Mouse (Mus musculus): ENCODE measurements at regions not wholly inside any gene's neighbourhood (a gene's known extent, or its start where the extent isn't known, plus 50 kb on each side); places are given as distances from the start of the nearest gene placed in this dataset.

DNA sequence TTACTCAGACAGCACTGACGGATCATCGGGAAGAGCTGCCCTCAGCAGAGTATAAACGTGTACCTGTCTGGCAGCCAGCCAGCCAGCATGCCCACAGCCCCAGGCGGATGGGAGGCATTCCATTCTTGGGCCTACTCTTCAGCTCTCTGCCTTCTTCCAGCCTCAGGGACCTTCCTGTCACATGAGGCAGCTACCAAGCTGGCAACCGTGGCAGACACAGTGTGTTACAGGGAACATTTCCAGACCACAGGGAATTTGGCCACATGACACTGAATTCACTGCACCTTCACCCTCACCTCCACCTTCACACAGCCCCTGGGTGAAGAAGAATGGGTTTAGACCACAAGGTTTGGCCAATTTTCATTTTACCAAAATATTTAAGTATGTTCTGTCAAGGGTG, 185.3 kb upstream of the Lef1 start:
- H3K9me3 ChIP-seq: no peaks in the 10 kb centered on the region
- H3K4me3 ChIP-seq: no peak overlapping the region
- H3K4me2 ChIP-seq: no peak overlapping the region
- H3K36me3 ChIP-seq (replicated peaks): no peaks in the 10 kb centered on the region
- no peak overlapping the region for H3K27ac ChIP-seq
- peaks cover 23% of the 10 kb centered on the region for H3K4me1 ChIP-seq
- H3K9ac ChIP-seq: no peak overlapping the region
- WGBS: 48% methylated on average over 5 of the region's 5 CpGs
- no peak for ATAC-seq (replicated peaks)
- H3K27me3 ChIP-seq (replicated peaks): no peaks in the 10 kb centered on the region

- H3K27me3 ChIP-seq (replicated peaks): no peaks in the 10 kb centered on the region
- peak overlapping the region; percentile 8; the same call in 1 of the 2 replicates for H3K4me3 ChIP-seq
- H3K4me1 ChIP-seq: peaks cover 23% of the 10 kb centered on the region
- H3K27ac ChIP-seq: 0 out of 2 replicates have a peak overlapping the region, but pooled peaks have one; percentile 4
- 15% methylated on average over 8 of the region's 8 CpGs for WGBS
- ATAC-seq (replicated peaks): peak; percentile 53; the same call in 1 of the 2 replicates
- no peak overlapping the region for H3K9ac ChIP-seq
- no peaks in the 10 kb centered on the region for H3K36me3 ChIP-seq (replicated peaks)
- peak overlapping the region; percentile 41 for H3K4me2 ChIP-seq
- H3K9me3 ChIP-seq: no peaks in the 10 kb centered on the region
Measured at GRCm38 (mm10) chr3:130923615-130923958, 186.7 kb upstream of the Lef1 start.

DNA sequence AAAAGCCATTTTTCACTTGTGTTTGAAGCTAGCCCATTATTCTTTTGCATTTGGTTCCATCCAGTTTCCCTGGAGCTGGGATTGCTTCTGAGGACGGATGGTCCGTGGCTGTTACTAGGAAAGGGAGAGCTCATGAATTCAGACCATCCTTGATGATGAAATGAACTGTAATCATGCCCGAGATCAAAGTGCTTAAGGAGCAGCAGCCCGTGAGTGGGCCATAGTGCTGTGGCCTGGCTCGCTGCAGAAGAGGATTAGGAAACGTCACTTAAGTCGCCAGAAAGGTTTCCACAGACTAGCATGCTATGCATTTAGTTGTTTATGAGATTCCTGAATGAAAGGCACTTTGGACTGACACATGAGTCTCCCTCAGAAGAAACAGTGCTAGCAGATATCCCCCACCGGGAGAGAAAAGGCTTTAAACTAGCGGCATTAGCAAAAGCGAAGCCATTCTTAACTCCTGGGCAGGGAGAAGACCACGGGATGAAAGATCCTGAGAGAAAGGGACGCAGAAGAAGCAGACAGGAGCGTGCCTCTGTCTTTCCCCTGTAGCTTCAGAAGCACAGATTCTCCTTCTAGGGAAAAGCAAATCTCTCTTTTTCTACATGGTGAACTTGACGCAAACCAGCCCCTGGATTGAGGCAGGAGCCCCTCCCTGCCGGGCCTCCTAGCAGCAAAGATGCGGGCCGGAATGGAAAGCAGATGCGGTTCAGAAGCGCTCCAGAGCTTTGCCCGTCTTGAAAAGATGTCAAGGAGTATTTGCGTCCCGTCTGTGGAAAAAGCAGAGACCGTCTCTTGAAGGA, 187.3 kb upstream of the Lef1 start:
- no peaks in the 10 kb centered on the region for H3K9me3 ChIP-seq
- peak overlapping the region; percentile 41 for H3K4me2 ChIP-seq
- H3K4me3 ChIP-seq: peak overlapping the region; percentile 8; the same call in 1 of the 2 replicates
- peaks cover 23% of the 10 kb centered on the region for H3K4me1 ChIP-seq
- peak; percentile 40; the same call in 1 of the 2 replicates for ATAC-seq (replicated peaks)
- no peaks in the 10 kb centered on the region for H3K27me3 ChIP-seq (replicated peaks)
- H3K27ac ChIP-seq: peak overlapping the region; percentile 48
- WGBS: 7% methylated on average over 23 of the region's 23 CpGs
- no peaks in the 10 kb centered on the region for H3K36me3 ChIP-seq (replicated peaks)
- H3K9ac ChIP-seq: peak overlapping the region; percentile 16; the same call in 1 of the 2 replicates

DNA sequence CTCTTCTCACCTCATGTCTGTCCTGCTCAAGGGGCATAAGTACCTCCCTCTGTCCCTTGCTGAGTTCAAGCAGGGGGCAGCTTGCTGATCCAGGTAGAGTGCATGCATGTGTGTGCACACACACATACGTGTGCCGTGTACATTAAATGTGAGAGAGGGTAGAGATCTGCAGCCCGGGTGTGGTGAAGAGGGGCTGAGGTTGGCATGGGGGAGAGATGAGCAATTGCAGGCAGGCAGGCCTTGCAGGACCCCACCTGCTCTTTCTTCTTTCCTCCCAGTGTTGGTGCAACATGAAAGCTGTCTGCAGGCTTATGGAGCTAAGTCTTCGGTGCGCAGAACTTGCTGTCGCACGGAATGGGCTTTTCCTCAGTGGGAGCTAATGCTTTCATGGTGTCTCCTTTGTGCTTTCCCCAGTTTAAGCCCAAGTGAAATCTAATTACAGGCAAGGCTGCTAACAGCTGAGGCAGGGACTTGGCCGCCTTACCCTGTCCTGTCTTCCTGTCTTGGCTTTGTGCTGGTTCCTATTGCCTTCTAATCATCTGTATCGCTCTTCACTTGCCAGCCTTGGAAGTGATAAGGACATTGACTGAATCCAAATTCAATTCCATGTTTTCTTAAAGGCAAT, 188.5 kb upstream of the Lef1 start:
- peak; percentile 62 for ATAC-seq (replicated peaks)
- WGBS: 47% methylated on average over 9 of the region's 9 CpGs
- Histone ChIP-seq H3K4me2 (no peak overlapping the region), H3K4me1 (peaks cover 23% of the 10 kb centered on the region), H3K36me3 (replicated peaks) (no peaks in the 10 kb centered on the region), H3K4me3 (no peak overlapping the region), H3K9ac (no peak overlapping the region), H3K9me3 (no peaks in the 10 kb centered on the region), H3K27me3 (replicated peaks) (no peaks in the 10 kb centered on the region), H3K27ac (peak overlapping the region; percentile 45)

DNA sequence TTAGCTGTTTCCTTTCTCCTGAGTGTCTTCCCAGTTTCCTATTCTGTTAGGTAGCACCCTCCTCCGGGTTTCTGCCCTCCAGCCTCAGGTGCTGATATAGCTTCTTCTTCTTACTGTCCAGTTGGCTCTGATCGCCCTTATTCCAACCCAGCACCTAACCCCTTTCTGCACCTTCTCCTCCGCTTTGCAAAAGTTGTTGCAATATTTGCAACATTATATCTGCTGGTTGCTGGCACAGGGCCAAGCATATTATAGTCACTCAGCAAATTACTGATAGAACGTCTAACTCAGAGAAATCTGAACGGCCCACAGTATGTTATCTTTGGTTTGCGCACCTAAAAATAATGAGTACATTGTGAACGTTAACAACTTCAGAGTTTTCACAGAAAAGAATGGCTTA, 183.6 kb upstream of the Rpl34 start:
- Histone ChIP-seq H3K36me3 (replicated peaks) (no peaks in the 10 kb centered on the region), H3K27me3 (replicated peaks) (no peaks in the 10 kb centered on the region), H3K9ac (no peak overlapping the region), H3K4me3 (no peak overlapping the region), H3K4me1 (peaks cover 9% of the 10 kb centered on the region), H3K4me2 (no peak overlapping the region), H3K27ac (no peak overlapping the region), H3K9me3 (no peaks in the 10 kb centered on the region)
- no peak for ATAC-seq (replicated peaks)
- WGBS: 85% methylated on average over 7 of the region's 7 CpGs

- no peak overlapping the region for H3K4me2 ChIP-seq
- H3K9ac ChIP-seq: no peak overlapping the region
- no peaks in the 10 kb centered on the region for H3K36me3 ChIP-seq (replicated peaks)
- no peaks in the 10 kb centered on the region for H3K27me3 ChIP-seq (replicated peaks)
- H3K4me1 ChIP-seq: no peaks in the 10 kb centered on the region
- no peak overlapping the region for H3K27ac ChIP-seq
- no peak for ATAC-seq (replicated peaks)
- WGBS: 62% methylated on average over 8 of the region's 8 CpGs
- no peak overlapping the region for H3K4me3 ChIP-seq
- no peaks in the 10 kb centered on the region for H3K9me3 ChIP-seq
Measured at GRCm38 (mm10) chr3:130905101-130905500, 174.9 kb upstream of the Rpl34 start.

GRCm38 (mm10) chr3:130903329-130903728, 173.1 kb upstream of the Rpl34 start:
- Histone ChIP-seq H3K36me3 (replicated peaks) (no peaks in the 10 kb centered on the region), H3K27me3 (replicated peaks) (no peaks in the 10 kb centered on the region), H3K4me2 (no peak overlapping the region), H3K4me1 (no peaks in the 10 kb centered on the region), H3K4me3 (no peak overlapping the region), H3K9ac (no peak overlapping the region), H3K27ac (no peak overlapping the region), H3K9me3 (no peaks in the 10 kb centered on the region)
- no peak for ATAC-seq (replicated peaks)
- WGBS: 87% methylated on average over 7 of the region's 7 CpGs

DNA sequence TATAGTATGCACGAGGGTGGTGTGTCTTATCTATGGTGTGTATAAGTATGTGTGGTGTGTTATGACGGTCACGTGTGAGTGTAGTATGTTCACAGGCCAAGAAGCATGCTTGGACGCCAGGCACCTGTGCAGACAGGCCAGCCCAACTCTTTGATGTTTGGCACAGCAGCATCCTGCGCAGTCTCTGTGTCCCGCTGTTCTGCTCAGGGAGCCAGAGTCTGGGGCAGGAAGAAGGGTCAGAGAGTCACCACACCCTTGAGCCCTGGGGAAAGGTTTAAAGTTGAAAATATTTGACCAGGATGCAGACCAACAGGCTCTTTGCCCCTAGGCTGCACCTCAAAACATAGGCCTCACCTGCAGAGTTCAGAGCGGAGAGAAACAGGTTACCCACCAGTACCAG, 172.2 kb upstream of the Rpl34 start:
- ATAC-seq (replicated peaks): no peak
- H3K9me3 ChIP-seq: no peaks in the 10 kb centered on the region
- H3K4me2 ChIP-seq: no peak overlapping the region
- 90% methylated on average over 7 of the region's 7 CpGs for WGBS
- no peak overlapping the region for H3K27ac ChIP-seq
- H3K4me1 ChIP-seq: no peaks in the 10 kb centered on the region
- no peak overlapping the region for H3K4me3 ChIP-seq
- H3K36me3 ChIP-seq (replicated peaks): no peaks in the 10 kb centered on the region
- H3K27me3 ChIP-seq (replicated peaks): no peaks in the 10 kb centered on the region
- H3K9ac ChIP-seq: no peak overlapping the region

GRCm38 (mm10) chr3:130901343-130901742, 171.1 kb upstream of the Rpl34 start:
- no peaks in the 10 kb centered on the region for H3K9me3 ChIP-seq
- H3K27ac ChIP-seq: no peak overlapping the region
- no peaks in the 10 kb centered on the region for H3K27me3 ChIP-seq (replicated peaks)
- WGBS: 91% methylated on average over 12 of the region's 12 CpGs
- no peak overlapping the region for H3K4me2 ChIP-seq
- ATAC-seq (replicated peaks): no peak
- no peak overlapping the region for H3K4me3 ChIP-seq
- H3K36me3 ChIP-seq (replicated peaks): no peaks in the 10 kb centered on the region
- no peak overlapping the region for H3K9ac ChIP-seq
- no peaks in the 10 kb centered on the region for H3K4me1 ChIP-seq

GRCm38 (mm10) chr3:130900846-130901245, 170.6 kb upstream of the Rpl34 start:
- 92% methylated on average over 6 of the region's 6 CpGs for WGBS
- no peak for ATAC-seq (replicated peaks)

GRCm38 (mm10) chr3:130900054-130900840, 170.0 kb upstream of the Rpl34 start:
- no peaks in the 10 kb centered on the region for H3K4me1 ChIP-seq
- H3K4me2 ChIP-seq: no peak overlapping the region
- H3K27ac ChIP-seq: no peak overlapping the region
- no peak overlapping the region for H3K9ac ChIP-seq
- WGBS: 69% methylated on average over 30 of the region's 30 CpGs
- H3K27me3 ChIP-seq (replicated peaks): no peaks in the 10 kb centered on the region
- ATAC-seq (replicated peaks): no peak
- no peaks in the 10 kb centered on the region for H3K9me3 ChIP-seq
- no peaks in the 10 kb centered on the region for H3K36me3 ChIP-seq (replicated peaks)
- no peak overlapping the region for H3K4me3 ChIP-seq

More at GRCm38 (mm10) chr3:130900846-130901245, 170.6 kb upstream of the Rpl34 start:
- no peak overlapping the region for H3K4me2 ChIP-seq
- no peak overlapping the region for H3K9ac ChIP-seq
- no peak overlapping the region for H3K27ac ChIP-seq
- no peak overlapping the region for H3K4me3 ChIP-seq
- H3K9me3 ChIP-seq: no peaks in the 10 kb centered on the region
- H3K4me1 ChIP-seq: no peaks in the 10 kb centered on the region
- no peaks in the 10 kb centered on the region for H3K36me3 ChIP-seq (replicated peaks)
- H3K27me3 ChIP-seq (replicated peaks): no peaks in the 10 kb centered on the region

GRCm38 (mm10) chr3:130894168-130894814, 164.1 kb upstream of the Rpl34 start:
- Histone ChIP-seq H3K4me1 (no peaks in the 10 kb centered on the region), H3K4me2 (no peak overlapping the region), H3K9me3 (no peaks in the 10 kb centered on the region), H3K27me3 (replicated peaks) (no peaks in the 10 kb centered on the region), H3K4me3 (no peak overlapping the region), H3K36me3 (replicated peaks) (no peaks in the 10 kb centered on the region), H3K9ac (no peak overlapping the region), H3K27ac (no peak overlapping the region)
- WGBS: 85% methylated on average over 7 of the region's 7 CpGs
- ATAC-seq (replicated peaks): no peak

All from midbrain, embryonic 15.5 days (tissue).